Mouse (Mus musculus): ENCODE results near the gene Cdca7l. TPM values are rescaled to one million over a fixed set of nuclear protein-coding genes. Genes with fewer than 3 reads are reported as not detected.

Cdca7l gene
- total RNA-seq, 2 experiments from 2014 or later, result 0.17 to 0.30 TPM

DNA sequence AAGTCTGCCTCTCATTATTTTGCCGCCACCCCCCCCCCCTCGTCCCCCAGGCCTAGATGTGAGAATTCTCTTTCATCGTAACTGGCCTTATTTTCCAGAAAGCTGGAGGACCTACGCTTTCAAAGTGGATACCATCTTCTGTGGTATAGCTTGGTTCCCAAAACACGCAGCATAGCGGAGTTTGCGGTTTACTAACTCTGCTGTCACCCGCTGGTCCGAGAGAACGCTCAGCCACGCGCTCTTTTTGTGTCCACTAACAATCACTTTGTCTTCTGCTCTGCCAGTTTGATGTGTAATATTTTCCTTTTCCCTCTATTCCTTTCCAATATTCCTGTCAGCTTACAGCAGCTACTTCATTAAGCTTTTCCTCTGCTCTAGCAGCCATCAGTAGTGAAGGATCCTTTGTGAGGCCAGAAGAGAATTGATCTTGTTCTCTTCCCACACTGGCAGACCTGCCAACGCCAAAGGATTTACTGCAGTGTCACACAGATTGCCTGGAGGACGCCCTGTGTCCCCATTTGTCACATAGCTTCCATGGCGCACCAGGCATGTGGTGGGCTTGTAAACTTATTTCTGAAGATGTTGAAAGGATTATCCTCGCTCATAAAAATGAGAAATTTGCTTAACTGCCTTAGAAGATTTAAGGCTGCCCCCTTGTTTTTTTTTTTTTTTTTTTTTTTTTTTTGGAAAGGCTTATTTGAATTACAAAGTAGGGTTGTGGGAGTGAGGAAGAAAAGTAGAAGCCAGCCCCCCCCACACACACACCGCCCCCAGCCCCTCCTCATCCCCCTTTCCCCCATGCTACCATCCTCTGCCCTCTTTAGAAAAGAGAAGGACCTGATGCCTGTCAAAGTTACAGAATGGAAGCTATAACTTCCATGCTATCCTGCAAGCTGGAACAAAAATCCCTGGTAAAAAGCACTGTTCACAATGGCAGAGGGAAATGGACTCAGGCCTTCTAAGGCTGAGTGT, 4.6 kb downstream of the Cdca7l start:
- DNase-seq, result no peak
- intact Hi-C loops (cut with DNase I), result no loop called here

- no peak for DNase-seq
- intact Hi-C loops (cut with DNase I), result no loop called here
Measured at GRCm38 (mm10) chr12:117809327-117810017, 5.4 kb downstream of the Cdca7l start.

DNA sequence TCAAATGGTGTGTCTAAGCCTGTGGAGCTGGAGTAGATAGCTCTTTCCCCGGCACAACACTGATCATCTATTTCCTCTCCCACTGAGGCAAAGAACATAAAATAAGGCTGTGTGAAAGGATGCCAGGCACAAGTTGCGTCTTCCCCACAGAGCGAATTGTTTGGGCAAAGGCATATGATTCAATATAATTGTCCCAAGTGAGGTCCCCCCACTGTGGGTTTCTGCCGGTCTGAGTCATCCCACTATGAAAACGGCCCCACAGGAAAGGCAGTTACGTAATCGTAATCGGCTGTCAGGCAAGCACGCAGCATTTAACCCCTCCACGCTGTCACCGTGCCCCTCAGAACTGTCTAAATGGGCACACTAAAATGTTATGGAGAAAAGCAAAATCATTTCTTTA, 6.0 kb downstream of the Cdca7l start:
- no peak for DNase-seq

GRCm38 (mm10) chr12:117820138-117820858, 16.2 kb downstream of the Cdca7l start:
- DNase-seq, result peak in 1 of 2 experiments; percentile 8
- intact Hi-C loops (cut with DNase I), result loop anchor here (1.0 to 2.0 kb wide), 2 partner anchors 33 to 1035 kb away; no protein-coding TSS in a partner anchor

More for the DNA sequence above, 6.0 kb downstream of the Cdca7l start:
- intact Hi-C loops (cut with DNase I), result no loop called here

- intact Hi-C loops (cut with DNase I), result loop anchor here (1.0 to 2.0 kb wide), 2 partner anchors 32 to 1034 kb away; no protein-coding TSS in a partner anchor
- no peak for DNase-seq
Measured at GRCm38 (mm10) chr12:117820859-117821221, 16.8 kb downstream of the Cdca7l start.

DNA sequence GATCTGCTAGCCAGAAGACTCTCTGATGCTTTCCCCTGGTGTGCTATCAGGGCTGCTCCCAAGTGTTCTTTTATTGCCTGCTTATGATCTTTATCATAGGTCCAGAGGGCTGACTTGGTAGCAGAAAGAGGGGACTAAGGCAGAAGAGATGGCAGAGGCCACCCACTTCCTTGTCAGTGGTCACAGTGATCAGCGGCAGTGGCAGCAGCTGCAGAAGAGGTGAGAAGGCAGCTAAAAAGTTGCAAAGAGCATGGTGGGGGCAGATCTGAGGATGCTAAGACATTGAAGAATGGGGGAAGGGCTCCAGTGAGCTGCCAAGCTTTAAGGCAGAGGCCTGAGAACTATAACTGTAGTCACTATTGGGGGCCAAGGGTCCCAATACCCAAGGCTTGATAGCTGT, 17.3 kb downstream of the Cdca7l start:
- DNase-seq, result no peak
- intact Hi-C loops (cut with DNase I), result loop anchor here (2.0 kb wide), 1 partner anchor 1033 kb away; no protein-coding TSS in a partner anchor

GRCm38 (mm10) chr12:117828350-117828749, 24.3 kb downstream of the Cdca7l start:
- DNase-seq, result no peak
- intact Hi-C loops (cut with DNase I), result no loop called here

DNA sequence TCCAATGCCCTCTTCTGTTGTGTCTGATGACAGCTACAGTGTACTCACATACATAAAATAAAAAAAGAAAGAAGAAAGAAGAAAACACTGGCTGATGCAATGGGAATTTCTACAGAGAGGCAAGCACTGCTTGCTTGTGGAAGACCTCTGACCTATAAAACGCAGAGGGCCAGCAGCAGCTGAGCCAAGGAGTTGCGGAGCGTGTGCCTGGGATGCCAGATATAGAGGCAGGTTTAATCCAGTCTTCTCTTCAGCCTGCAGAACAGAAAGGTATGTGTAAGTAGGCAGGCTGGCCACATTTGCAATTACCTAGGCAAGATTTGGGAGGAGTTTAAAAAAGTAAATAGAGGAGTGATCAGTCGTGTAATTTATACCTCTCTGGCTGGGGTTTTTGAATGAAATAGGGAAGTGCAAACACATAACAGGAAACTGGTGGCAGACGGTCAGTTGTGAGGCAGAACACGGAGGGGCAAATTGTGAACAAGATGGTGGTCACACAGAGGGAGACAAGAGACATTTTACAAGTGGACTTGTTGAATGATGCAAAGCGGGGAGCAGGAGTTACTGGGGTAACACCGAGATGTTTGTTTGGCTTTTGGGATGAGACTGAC, 27.4 kb downstream of the Cdca7l start:
- DNase-seq, result no peak

GRCm38 (mm10) chr12:117832190-117832589, 28.1 kb downstream of the Cdca7l start:
- intact Hi-C loops (cut with DNase I), result no loop called here
- no peak for DNase-seq

More for the DNA sequence above, 27.4 kb downstream of the Cdca7l start:
- intact Hi-C loops (cut with DNase I), result no loop called here

DNA sequence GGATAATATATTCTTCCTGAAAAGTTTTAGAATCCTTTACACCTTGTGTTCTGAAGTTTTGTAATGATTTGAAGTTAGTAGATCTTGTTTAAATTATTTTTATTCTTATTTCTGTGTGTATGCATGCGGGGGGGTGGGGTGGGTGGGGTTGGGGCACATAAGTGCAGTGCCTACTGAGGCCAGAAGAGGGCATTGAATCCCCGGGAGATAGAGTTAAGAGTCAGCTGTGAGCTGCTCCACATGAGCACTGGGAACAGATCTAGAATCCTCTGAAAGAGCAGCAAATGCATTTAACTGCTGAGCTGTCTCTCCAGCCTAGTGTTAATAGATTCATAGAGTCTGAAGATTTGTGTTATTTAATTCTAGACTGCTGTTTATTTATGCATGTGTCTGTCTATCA, 30.6 kb downstream of the Cdca7l start:
- intact Hi-C loops (cut with DNase I), result no loop called here
- DNase-seq, result no peak

GRCm38 (mm10) chr12:117835371-117835770, 31.3 kb downstream of the Cdca7l start:
- DNase-seq, result no peak
- intact Hi-C loops (cut with DNase I), result no loop called here

DNA sequence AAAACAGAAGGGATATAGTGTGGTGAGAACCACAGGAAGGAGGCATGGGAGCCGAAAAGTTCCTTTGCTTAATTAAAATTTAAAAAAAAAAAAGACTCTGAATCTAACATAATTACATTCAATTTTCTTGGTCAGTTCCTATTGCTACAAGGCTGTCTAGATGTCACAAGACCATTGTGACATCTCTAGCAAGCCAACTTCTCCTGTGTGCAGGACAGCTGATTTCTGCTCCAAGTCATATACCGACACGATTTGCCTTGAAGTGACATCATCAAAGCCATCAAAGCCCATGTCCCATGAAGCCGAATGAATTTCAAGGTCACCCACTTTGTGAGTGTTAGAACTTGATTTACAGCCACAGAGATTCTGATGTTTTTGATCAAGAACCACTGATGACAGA, 33.3 kb downstream of the Cdca7l start:
- DNase-seq, result no peak
- intact Hi-C loops (cut with DNase I), result no loop called here

GRCm38 (mm10) chr12:117840705-117841104, 36.6 kb downstream of the Cdca7l start:
- intact Hi-C loops (cut with DNase I), result no loop called here
- no peak for DNase-seq

DNA sequence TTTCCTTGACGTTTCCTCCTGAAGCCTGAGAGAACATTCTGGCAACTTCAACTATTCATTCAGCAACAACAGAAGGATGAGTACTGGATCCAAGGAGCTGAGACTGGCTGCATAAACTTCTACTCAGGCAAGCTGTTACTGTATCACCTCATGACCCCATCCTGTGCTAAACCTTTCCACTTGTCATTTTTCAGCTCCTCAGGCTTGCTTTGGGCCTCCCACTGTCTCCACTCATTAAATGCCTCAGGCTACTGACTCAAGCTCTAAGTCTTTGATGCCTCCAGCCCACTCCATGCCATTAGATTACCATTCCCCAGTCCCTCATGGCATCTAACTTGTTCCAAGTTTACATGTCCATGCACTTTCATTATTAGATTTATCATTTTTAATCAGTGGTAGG, 38.6 kb downstream of the Cdca7l start:
- intact Hi-C loops (cut with DNase I), result no loop called here
- no peak for DNase-seq

DNA sequence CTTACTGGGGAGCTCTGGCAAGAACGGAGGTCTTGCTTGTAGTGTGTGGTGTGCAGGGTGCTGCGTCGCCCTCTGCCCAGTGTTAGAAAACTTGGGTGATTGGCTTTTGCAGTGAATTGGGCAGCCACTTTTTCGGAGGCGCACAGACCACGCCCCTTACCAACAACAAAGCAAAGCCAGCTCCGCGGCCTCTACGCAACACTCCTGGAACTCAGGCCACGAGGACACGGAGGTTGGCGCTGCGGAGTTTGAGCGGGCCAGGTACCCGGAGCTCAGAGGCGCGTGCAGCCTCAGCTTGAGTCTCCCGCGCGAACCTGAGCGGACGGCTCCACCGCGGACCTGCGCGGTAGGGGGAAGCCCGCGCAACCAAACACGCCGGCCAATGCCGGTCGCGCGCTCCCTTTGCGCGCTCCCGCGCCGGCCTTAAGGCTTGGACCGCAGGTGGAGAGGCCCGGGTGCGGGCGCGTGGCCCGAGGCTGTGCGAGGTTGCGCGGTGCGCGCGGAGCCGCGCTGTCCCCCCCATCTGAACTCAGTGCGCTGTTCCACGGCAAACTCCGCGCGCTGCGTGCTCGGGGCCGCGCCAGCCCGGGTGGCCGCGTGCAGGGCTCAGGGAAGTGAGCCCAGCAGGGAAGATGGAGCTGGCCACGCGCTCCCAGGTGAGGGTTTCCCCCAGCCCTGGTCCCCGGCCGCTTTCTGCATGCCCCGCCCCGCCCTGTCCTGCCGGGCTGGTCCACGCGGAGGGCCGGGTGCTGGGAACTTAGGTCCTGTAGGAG, 39.4 kb downstream of the Cdca7l start:
- intact Hi-C loops (cut with DNase I), result no loop called here
- peak; percentile 40 to 52 for DNase-seq

- no peak for DNase-seq
- intact Hi-C loops (cut with DNase I), result no loop called here
Measured at GRCm38 (mm10) chr12:117844075-117844408, 40.0 kb downstream of the Cdca7l start.

GRCm38 (mm10) chr12:117844917-117845316, 40.8 kb downstream of the Cdca7l start:
- intact Hi-C loops (cut with DNase I), result no loop called here
- no peak for DNase-seq

GRCm38 (mm10) chr12:117848621-117849020, 44.5 kb downstream of the Cdca7l start:
- intact Hi-C loops (cut with DNase I), result no loop called here
- DNase-seq, result no peak

GRCm38 (mm10) chr12:117850472-117850871, 46.4 kb downstream of the Cdca7l start:
- intact Hi-C loops (cut with DNase I), result loop anchor here (5.0 kb wide), 1 partner anchor 448 kb away; no protein-coding TSS in a partner anchor

DNA sequence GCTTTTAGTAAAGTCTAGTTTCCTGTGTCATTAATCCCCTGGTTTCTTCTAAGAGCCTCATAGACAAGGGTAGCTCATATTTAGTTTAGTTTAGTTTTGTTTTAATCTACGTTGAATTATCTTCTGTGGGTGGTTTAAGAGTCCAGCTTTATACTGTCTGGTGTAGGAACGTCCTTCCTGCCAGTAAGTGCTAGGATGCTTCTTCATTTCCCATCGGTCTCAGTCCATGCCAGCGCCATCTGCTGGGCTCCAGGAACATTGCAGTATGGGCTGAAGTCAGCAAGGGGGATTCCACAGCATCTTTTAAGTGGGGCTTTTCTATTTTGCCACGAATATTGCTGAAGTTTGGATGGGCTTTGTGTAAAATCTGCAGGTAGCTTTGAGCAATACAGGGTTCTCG, 49.2 kb downstream of the Cdca7l start:
- peak; percentile 46 to 72 for DNase-seq
- intact Hi-C loops (cut with DNase I), result loop anchor here (1.0 to 5.0 kb wide), 3 partner anchors 33 to 469 kb away; no protein-coding TSS in a partner anchor

More at GRCm38 (mm10) chr12:117850472-117850871, 46.4 kb downstream of the Cdca7l start:
- DNase-seq, result no peak
